Mouse (Mus musculus): ENCODE measurements at regions not wholly inside any gene's neighbourhood (a gene's known extent, or its start where the extent isn't known, plus 50 kb on each side); places are given as distances from the start of the nearest gene placed in this dataset.

DNA sequence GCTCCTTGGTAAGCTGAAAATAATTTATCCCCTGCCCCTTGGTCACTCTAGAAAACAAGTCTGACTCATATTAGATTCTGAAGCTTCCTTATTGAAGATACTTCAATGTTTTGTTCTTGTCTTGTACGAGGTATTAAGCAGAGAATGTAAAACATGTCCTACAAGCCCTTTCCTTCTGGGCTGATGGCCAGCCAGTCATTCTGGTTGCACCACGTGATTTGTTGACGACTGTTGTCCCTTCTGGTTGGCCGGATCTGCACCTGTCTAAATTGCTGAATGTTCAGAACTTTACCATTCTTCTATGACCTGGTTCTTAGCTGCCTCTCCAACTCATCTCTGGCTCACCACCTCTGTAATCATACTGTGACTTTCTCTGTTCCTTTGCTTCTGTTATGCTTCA, 220.9 kb upstream of the Prdm1 start:
- ATAC-seq (ENCODE audit: low FRiP score, low TSS enrichment): no peak
- H3K9ac ChIP-seq (replicated peaks; ENCODE audit: low read length): no peak overlapping the region
- H3K9me3 ChIP-seq (ENCODE audit: control insufficient read depth, low read length): no peaks in the 10 kb centered on the region
- H3K36me3 ChIP-seq (ENCODE audit: control insufficient read depth, insufficient read depth, low read length): no peaks in the 10 kb centered on the region
- no peak overlapping the region for H3K4me2 ChIP-seq (ENCODE audit: low read length)
- WGBS: 84% methylated on average over 4 of the region's 4 CpGs
- H3K4me3 ChIP-seq (replicated peaks; ENCODE audit: low read depth, low read length): no peak overlapping the region
- no peaks in the 10 kb centered on the region for H3K27me3 ChIP-seq (ENCODE audit: control insufficient read depth, insufficient read depth, low read length)
- no peaks in the 10 kb centered on the region for H3K4me1 ChIP-seq (ENCODE audit: control insufficient read depth, insufficient read depth, low read length)
- H3K27ac ChIP-seq (replicated peaks; ENCODE audit: low read depth, low read length): no peak overlapping the region
- no peak for DNase-seq

DNA sequence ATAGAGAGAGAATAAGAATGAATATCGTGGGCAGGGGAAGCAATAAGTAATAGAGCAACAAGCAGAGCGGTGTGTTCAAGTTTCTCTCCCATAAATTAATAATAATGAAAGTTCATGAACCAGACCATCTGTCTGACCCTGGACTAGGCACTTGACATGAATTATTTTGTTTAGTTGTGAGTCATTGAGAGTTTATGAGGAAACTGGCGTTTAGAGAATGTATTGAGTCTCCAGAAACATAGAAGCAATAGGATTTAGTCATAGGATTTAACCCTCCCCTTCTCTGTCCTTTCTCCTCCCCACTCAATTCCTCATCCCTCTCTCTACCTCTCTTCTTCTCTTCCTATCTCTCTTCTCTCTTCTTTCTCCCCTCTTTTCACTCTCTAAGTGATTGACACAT, 219.1 kb upstream of the Prdm1 start:
- Histone ChIP-seq H3K9ac (replicated peaks; ENCODE audit: low read length) (no peak overlapping the region), H3K36me3 (ENCODE audit: control insufficient read depth, insufficient read depth, low read length) (no peaks in the 10 kb centered on the region), H3K4me1 (ENCODE audit: control insufficient read depth, insufficient read depth, low read length) (no peaks in the 10 kb centered on the region), H3K27ac (replicated peaks; ENCODE audit: low read depth, low read length) (no peak overlapping the region), H3K4me2 (ENCODE audit: low read length) (no peak overlapping the region), H3K4me3 (replicated peaks; ENCODE audit: low read depth, low read length) (no peak overlapping the region), H3K9me3 (ENCODE audit: control insufficient read depth, low read length) (no peaks in the 10 kb centered on the region), H3K27me3 (ENCODE audit: control insufficient read depth, insufficient read depth, low read length) (no peaks in the 10 kb centered on the region)
- DNase-seq (no peak), ATAC-seq (ENCODE audit: low FRiP score, low TSS enrichment) (no peak)
- WGBS: 84% methylated on average over 3 of the region's 3 CpGs

DNA sequence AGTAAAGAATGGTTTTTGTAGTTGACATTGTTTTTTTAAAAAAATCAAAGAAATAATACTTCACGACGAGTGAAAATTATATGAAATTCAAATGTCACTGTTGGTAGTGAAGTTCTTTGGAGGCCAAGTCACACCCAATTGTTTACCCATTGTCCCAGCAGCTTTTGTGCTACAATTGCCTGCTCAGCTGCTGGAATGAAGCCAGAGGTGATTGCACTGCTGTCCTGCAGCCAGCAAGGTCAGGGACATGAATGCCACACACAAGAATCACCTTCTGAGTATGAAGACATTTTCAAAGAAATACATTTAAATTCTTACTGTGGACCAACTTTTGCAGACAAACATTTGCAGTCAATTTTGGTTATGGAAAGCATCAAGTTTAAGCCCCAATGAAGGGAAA, 215.9 kb upstream of the Prdm1 start:
- ATAC-seq (ENCODE audit: low FRiP score, low TSS enrichment) (no peak), DNase-seq (peak; percentile 20)
- no peaks in the 10 kb centered on the region for H3K4me1 ChIP-seq (ENCODE audit: control insufficient read depth, insufficient read depth, low read length)
- no peaks in the 10 kb centered on the region for H3K36me3 ChIP-seq (ENCODE audit: control insufficient read depth, insufficient read depth, low read length)
- H3K4me3 ChIP-seq (replicated peaks; ENCODE audit: low read depth, low read length): no peak overlapping the region
- H3K4me2 ChIP-seq (ENCODE audit: low read length): no peak overlapping the region
- H3K9ac ChIP-seq (replicated peaks; ENCODE audit: low read length): no peak overlapping the region
- 41% methylated on average over 2 of the region's 2 CpGs for WGBS
- H3K27ac ChIP-seq (replicated peaks; ENCODE audit: low read depth, low read length): no peak overlapping the region
- H3K27me3 ChIP-seq (ENCODE audit: control insufficient read depth, insufficient read depth, low read length): no peaks in the 10 kb centered on the region
- H3K9me3 ChIP-seq (ENCODE audit: control insufficient read depth, low read length): no peaks in the 10 kb centered on the region

DNA sequence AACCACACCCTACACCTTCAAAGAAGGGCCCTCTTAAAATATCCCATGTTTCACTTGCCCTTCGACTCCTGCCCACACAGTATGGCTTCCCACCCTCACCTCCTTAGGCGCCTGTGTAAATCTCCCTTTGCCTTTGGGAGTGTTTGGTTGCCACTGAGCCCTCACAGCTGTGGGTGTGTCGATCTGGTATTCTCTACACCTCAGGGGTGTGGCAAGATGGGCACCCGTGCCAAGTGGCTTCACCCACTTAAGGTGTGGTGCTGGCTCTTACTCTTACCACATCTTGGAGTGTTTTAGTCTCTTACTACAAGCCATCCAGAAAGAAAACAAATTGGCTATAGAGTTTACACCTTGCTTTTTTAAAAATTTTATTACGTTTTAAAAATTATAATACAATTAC, 205.3 kb upstream of the Prdm1 start:
- H3K36me3 ChIP-seq (ENCODE audit: control insufficient read depth, insufficient read depth, low read length): no peaks in the 10 kb centered on the region
- no peak overlapping the region for H3K4me2 ChIP-seq (ENCODE audit: low read length)
- no peaks in the 10 kb centered on the region for H3K27me3 ChIP-seq (ENCODE audit: control insufficient read depth, insufficient read depth, low read length)
- H3K9me3 ChIP-seq (ENCODE audit: control insufficient read depth, low read length): no peaks in the 10 kb centered on the region
- WGBS: 91% methylated on average over 5 of the region's 5 CpGs
- H3K4me3 ChIP-seq (replicated peaks; ENCODE audit: low read depth, low read length): no peak overlapping the region
- no peaks in the 10 kb centered on the region for H3K4me1 ChIP-seq (ENCODE audit: control insufficient read depth, insufficient read depth, low read length)
- ATAC-seq (ENCODE audit: low FRiP score, low TSS enrichment) (no peak), DNase-seq (no peak)
- no peak overlapping the region for H3K27ac ChIP-seq (replicated peaks; ENCODE audit: low read depth, low read length)
- no peak overlapping the region for H3K9ac ChIP-seq (replicated peaks; ENCODE audit: low read length)

DNA sequence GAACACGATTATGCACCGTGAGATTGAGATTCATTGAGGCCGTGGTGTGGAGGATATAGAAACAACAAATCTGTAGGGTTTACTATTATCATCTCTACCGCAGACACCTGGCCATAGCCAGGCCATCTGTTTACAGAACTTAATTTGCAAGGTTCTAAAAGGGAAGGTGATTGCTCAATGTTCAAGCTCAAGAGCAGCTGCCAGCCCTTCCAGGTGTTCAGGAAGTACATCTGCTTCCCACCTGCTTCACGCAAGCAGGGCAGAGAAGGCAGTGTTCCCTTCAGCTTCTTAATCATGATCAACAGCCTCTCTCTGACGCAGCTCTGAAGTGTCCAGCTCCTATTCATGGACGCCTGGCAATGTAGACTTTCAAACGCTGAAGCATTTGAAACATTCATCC, 202.4 kb upstream of the Prdm1 start:
- ATAC-seq (ENCODE audit: low FRiP score, low TSS enrichment) (no peak), DNase-seq (no peak)
- H3K9ac ChIP-seq (replicated peaks; ENCODE audit: low read length): no peak overlapping the region
- H3K9me3 ChIP-seq (ENCODE audit: control insufficient read depth, low read length): no peaks in the 10 kb centered on the region
- WGBS: 90% methylated on average over 8 of the region's 8 CpGs
- H3K27me3 ChIP-seq (ENCODE audit: control insufficient read depth, insufficient read depth, low read length): no peaks in the 10 kb centered on the region
- H3K4me1 ChIP-seq (ENCODE audit: control insufficient read depth, insufficient read depth, low read length): no peaks in the 10 kb centered on the region
- H3K4me3 ChIP-seq (replicated peaks; ENCODE audit: low read depth, low read length): no peak overlapping the region
- no peak overlapping the region for H3K4me2 ChIP-seq (ENCODE audit: low read length)
- no peak overlapping the region for H3K27ac ChIP-seq (replicated peaks; ENCODE audit: low read depth, low read length)
- no peaks in the 10 kb centered on the region for H3K36me3 ChIP-seq (ENCODE audit: control insufficient read depth, insufficient read depth, low read length)

DNA sequence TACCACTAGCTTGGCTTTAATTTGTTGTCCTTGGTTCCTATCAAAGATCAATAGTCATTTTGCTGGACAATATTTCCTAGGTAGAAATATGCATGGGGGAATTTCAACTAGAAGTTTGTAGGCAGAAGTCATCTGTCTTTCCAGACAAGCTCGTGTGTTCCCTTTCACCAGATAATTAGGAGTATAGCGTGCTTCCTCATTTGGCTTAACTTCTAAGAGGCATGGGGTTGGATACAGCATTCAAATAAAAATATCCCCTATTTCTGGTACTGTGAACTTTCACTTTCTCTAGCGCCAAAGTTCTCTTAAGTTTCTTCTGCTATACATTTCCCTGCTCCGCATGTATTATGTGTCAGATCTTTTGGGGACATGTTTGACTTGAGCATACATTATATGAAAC, 200.7 kb upstream of the Prdm1 start:
- Histone ChIP-seq H3K4me1 (ENCODE audit: control insufficient read depth, insufficient read depth, low read length) (no peaks in the 10 kb centered on the region), H3K9ac (replicated peaks; ENCODE audit: low read length) (no peak overlapping the region), H3K4me3 (replicated peaks; ENCODE audit: low read depth, low read length) (no peak overlapping the region), H3K27me3 (ENCODE audit: control insufficient read depth, insufficient read depth, low read length) (no peaks in the 10 kb centered on the region), H3K27ac (replicated peaks; ENCODE audit: low read depth, low read length) (no peak overlapping the region), H3K9me3 (ENCODE audit: control insufficient read depth, low read length) (no peaks in the 10 kb centered on the region), H3K36me3 (ENCODE audit: control insufficient read depth, insufficient read depth, low read length) (no peaks in the 10 kb centered on the region), H3K4me2 (ENCODE audit: low read length) (no peak overlapping the region)
- no peak for ATAC-seq (ENCODE audit: low FRiP score, low TSS enrichment)
- whole genome bisulfite sequencing: 91% methylated on average over 4 of the region's 4 CpGs
- DNase-seq: no peak

DNA sequence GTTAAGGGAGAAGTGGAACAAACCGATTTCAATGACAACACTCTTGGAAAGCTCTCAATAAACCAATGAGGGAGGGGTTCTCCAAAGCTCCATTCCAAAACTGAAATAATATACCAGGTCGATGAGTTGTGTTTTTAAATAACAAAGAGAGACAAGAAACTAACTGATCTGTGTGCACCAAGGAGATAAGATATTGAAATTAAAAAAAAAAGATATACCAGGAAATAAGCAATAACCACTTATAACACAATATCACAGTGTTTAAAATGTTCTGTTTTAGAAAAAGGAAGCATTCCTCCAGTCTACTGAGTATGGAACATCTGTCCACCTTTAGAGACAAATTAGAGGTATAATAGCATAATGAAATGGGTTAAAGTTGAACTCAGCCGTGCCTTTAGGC, 196.3 kb upstream of the Prdm1 start:
- Histone ChIP-seq H3K9ac (replicated peaks; ENCODE audit: low read length) (no peak overlapping the region), H3K9me3 (ENCODE audit: control insufficient read depth, low read length) (no peaks in the 10 kb centered on the region), H3K27ac (replicated peaks; ENCODE audit: low read depth, low read length) (no peak overlapping the region), H3K27me3 (ENCODE audit: control insufficient read depth, insufficient read depth, low read length) (no peaks in the 10 kb centered on the region), H3K4me1 (ENCODE audit: control insufficient read depth, insufficient read depth, low read length) (no peaks in the 10 kb centered on the region), H3K36me3 (ENCODE audit: control insufficient read depth, insufficient read depth, low read length) (no peaks in the 10 kb centered on the region), H3K4me2 (ENCODE audit: low read length) (no peak overlapping the region), H3K4me3 (replicated peaks; ENCODE audit: low read depth, low read length) (no peak overlapping the region)
- no peak for DNase-seq
- 77% methylated on average over 3 of the region's 3 CpGs for WGBS
- ATAC-seq (ENCODE audit: low FRiP score, low TSS enrichment): no peak

DNA sequence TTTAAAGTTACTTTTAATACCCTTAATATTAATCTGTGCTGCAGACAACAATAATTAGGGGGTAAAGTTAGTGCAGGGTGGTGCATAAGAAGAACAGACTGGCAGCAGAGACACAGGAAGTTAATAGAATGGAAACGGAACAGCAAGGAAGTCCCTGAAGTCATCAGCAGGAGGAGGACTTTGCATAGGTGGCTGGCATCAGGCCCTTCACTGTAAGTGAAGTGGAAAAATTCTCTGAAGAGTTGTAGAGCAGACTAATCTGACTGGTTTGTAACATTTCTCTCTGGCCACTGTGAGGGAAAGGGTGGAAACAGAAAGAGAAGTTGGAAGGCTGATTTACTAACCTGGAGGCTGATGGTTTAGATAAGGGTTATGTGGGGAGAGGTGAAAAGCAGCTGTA, 195.5 kb upstream of the Prdm1 start:
- ATAC-seq (ENCODE audit: low FRiP score, low TSS enrichment): no peak

DNA sequence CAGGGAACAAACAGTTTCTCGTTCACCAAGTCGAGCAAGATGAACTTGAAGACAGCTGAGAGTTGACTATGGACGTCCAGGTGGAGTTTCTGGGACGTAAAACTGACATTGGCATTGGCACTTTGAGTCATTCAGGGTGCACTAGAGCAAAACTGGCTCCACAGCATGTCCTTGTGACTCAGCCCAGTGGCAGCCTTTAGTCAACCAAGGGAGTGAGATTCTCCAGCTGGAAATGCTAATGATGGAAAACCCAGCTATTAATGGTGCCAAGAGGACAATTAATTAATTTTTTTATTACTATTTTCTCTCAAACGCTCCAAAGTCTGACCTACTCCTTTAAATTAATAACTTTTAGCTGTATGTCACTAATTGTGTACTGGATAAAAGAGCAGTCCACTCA, 195.0 kb upstream of the Prdm1 start:
- no peaks in the 10 kb centered on the region for H3K4me1 ChIP-seq (ENCODE audit: control insufficient read depth, insufficient read depth, low read length)
- no peak overlapping the region for H3K4me3 ChIP-seq (replicated peaks; ENCODE audit: low read depth, low read length)
- DNase-seq (no peak), ATAC-seq (ENCODE audit: low FRiP score, low TSS enrichment) (no peak)
- H3K9me3 ChIP-seq (ENCODE audit: control insufficient read depth, low read length): no peaks in the 10 kb centered on the region
- H3K4me2 ChIP-seq (ENCODE audit: low read length): no peak overlapping the region
- H3K9ac ChIP-seq (replicated peaks; ENCODE audit: low read length): no peak overlapping the region
- 85% methylated on average over 5 of the region's 5 CpGs for WGBS
- no peak overlapping the region for H3K27ac ChIP-seq (replicated peaks; ENCODE audit: low read depth, low read length)
- H3K36me3 ChIP-seq (ENCODE audit: control insufficient read depth, insufficient read depth, low read length): no peaks in the 10 kb centered on the region
- H3K27me3 ChIP-seq (ENCODE audit: control insufficient read depth, insufficient read depth, low read length): no peaks in the 10 kb centered on the region

More for the DNA sequence above, 195.5 kb upstream of the Prdm1 start:
- no peak overlapping the region for H3K4me3 ChIP-seq (replicated peaks; ENCODE audit: low read depth, low read length)
- H3K4me1 ChIP-seq (ENCODE audit: control insufficient read depth, insufficient read depth, low read length): no peaks in the 10 kb centered on the region
- no peaks in the 10 kb centered on the region for H3K9me3 ChIP-seq (ENCODE audit: control insufficient read depth, low read length)
- no peak for DNase-seq
- no peak overlapping the region for H3K4me2 ChIP-seq (ENCODE audit: low read length)
- no peak overlapping the region for H3K27ac ChIP-seq (replicated peaks; ENCODE audit: low read depth, low read length)
- WGBS: 83% methylated on average over 1 of the region's 1 CpGs
- H3K9ac ChIP-seq (replicated peaks; ENCODE audit: low read length): no peak overlapping the region
- H3K36me3 ChIP-seq (ENCODE audit: control insufficient read depth, insufficient read depth, low read length): no peaks in the 10 kb centered on the region
- no peaks in the 10 kb centered on the region for H3K27me3 ChIP-seq (ENCODE audit: control insufficient read depth, insufficient read depth, low read length)
